Mouse (Mus musculus): ENCODE results near the gene Wrnip1. TPM values are rescaled to one million over a fixed set of nuclear protein-coding genes. Genes with fewer than 3 reads are reported as not detected.

The Wrnip1 gene
- polyA plus RNA-seq, 1 experiment from 2014 or later: 30.0 TPM

GRCm38 (mm10) chr13:32789781-32790180, 12.1 kb upstream of the Wrnip1 start:
- 76% methylated on average over 4 of the region's 4 CpGs for WGBS
- H3K36me3 ChIP-seq: no peaks in the 10 kb centered on the region
- no peaks in the 10 kb centered on the region for H3K9me3 ChIP-seq
- no peak for DNase-seq (ENCODE audit: low spot score)
- no peaks in the 10 kb centered on the region for H3K27me3 ChIP-seq (ENCODE audit: insufficient read depth, poor library complexity, severe bottlenecking)
- no peak overlapping the region for H3K27ac ChIP-seq
- no peak overlapping the region for H3K4me3 ChIP-seq
- H3K4me1 ChIP-seq: no peaks in the 10 kb centered on the region

GRCm38 (mm10) chr13:32794619-32795018, 7.2 kb upstream of the Wrnip1 start:
- H3K27me3 ChIP-seq (ENCODE audit: insufficient read depth, poor library complexity, severe bottlenecking): no peaks in the 10 kb centered on the region
- WGBS: 67% methylated on average over 2 of the region's 2 CpGs
- no peak overlapping the region for H3K4me3 ChIP-seq
- no peak overlapping the region for H3K27ac ChIP-seq
- DNase-seq (ENCODE audit: low spot score): no peak
- no peaks in the 10 kb centered on the region for H3K4me1 ChIP-seq
- no peaks in the 10 kb centered on the region for H3K36me3 ChIP-seq
- H3K9me3 ChIP-seq: no peaks in the 10 kb centered on the region

GRCm38 (mm10) chr13:32795166-32795565, 6.7 kb upstream of the Wrnip1 start:
- no peaks in the 10 kb centered on the region for H3K27me3 ChIP-seq (ENCODE audit: insufficient read depth, poor library complexity, severe bottlenecking)
- no peaks in the 10 kb centered on the region for H3K36me3 ChIP-seq
- H3K27ac ChIP-seq: no peak overlapping the region
- no peaks in the 10 kb centered on the region for H3K9me3 ChIP-seq
- WGBS: 85% methylated on average over 5 of the region's 5 CpGs
- DNase-seq (ENCODE audit: low spot score): no peak
- H3K4me1 ChIP-seq: no peaks in the 10 kb centered on the region
- no peak overlapping the region for H3K4me3 ChIP-seq

GRCm38 (mm10) chr13:32797085-32797484, 4.8 kb upstream of the Wrnip1 start:
- H3K27ac ChIP-seq: no peak overlapping the region
- 88% methylated on average over 1 of the region's 1 CpGs for WGBS
- H3K36me3 ChIP-seq: no peaks in the 10 kb centered on the region
- no peak overlapping the region for H3K4me3 ChIP-seq
- no peaks in the 10 kb centered on the region for H3K9me3 ChIP-seq
- H3K4me1 ChIP-seq: peaks cover 5% of the 10 kb centered on the region; the same call in 1 of the 2 replicates
- H3K27me3 ChIP-seq (ENCODE audit: insufficient read depth, poor library complexity, severe bottlenecking): no peaks in the 10 kb centered on the region
- no peak for DNase-seq (ENCODE audit: low spot score)

- Histone ChIP-seq H3K27ac (no peak overlapping the region), H3K4me3 (no peak overlapping the region), H3K9me3 (no peaks in the 10 kb centered on the region), H3K4me1 (peaks cover 20% of the 10 kb centered on the region), H3K36me3 (no peaks in the 10 kb centered on the region), H3K27me3 (ENCODE audit: insufficient read depth, poor library complexity, severe bottlenecking) (no peaks in the 10 kb centered on the region)
- DNase-seq (ENCODE audit: low spot score): no peak
- 58% methylated on average over 2 of the region's 2 CpGs for WGBS
These were observed 2.7 kb upstream of the Wrnip1 start for GRCm38 (mm10) chr13:32799131-32799530.

- H3K36me3 ChIP-seq: peaks cover 6% of the 10 kb centered on the region; the same call in 1 of the 2 replicates
- H3K4me3 ChIP-seq: peak overlapping the region; percentile 84
- no peak for DNase-seq (ENCODE audit: low spot score)
- H3K4me1 ChIP-seq: peaks cover 24% of the 10 kb centered on the region
- H3K27me3 ChIP-seq (ENCODE audit: insufficient read depth, poor library complexity, severe bottlenecking): no peaks in the 10 kb centered on the region
- H3K9me3 ChIP-seq: no peaks in the 10 kb centered on the region
- H3K27ac ChIP-seq: peak overlapping the region; percentile 95
These were observed 979 bp upstream of the Wrnip1 start for GRCm38 (mm10) chr13:32800859-32801258.

GRCm38 (mm10) chr13:32802259-32803081, 632 bp downstream of the Wrnip1 start, which contains the start of gene D930007J09Rik:
Gene D930007J09Rik, minus strand, starts transcription at chr13:32802849.
- Histone ChIP-seq H3K9me3 (no peaks in the 10 kb centered on the region), H3K4me1 (peaks cover 29% of the 10 kb centered on the region), H3K4me3 (peak within 1 kb of the TSS; percentile 84), H3K27me3 (ENCODE audit: insufficient read depth, poor library complexity, severe bottlenecking) (no peaks in the 10 kb centered on the region), H3K27ac (peak within 1 kb of the TSS; percentile 95), H3K36me3 (peaks cover 20% of the 10 kb centered on the region)
- WGBS: under 1% methylated on average over 95 of the region's 95 CpGs
- DNase-seq (ENCODE audit: low spot score): peak; percentile 77

GRCm38 (mm10) chr13:32803701-32804345, 2.0 kb downstream of the Wrnip1 start:
- no peaks in the 10 kb centered on the region for H3K27me3 ChIP-seq (ENCODE audit: insufficient read depth, poor library complexity, severe bottlenecking)
- no peaks in the 10 kb centered on the region for H3K9me3 ChIP-seq
- peak overlapping the region; percentile 84 for H3K4me3 ChIP-seq
- H3K27ac ChIP-seq: no peak overlapping the region
- 76% methylated on average over 4 of the region's 4 CpGs for WGBS
- peaks cover 31% of the 10 kb centered on the region for H3K36me3 ChIP-seq
- peaks cover 29% of the 10 kb centered on the region for H3K4me1 ChIP-seq
- no peak for DNase-seq (ENCODE audit: low spot score)

- Histone ChIP-seq H3K27ac (no peak overlapping the region), H3K4me3 (no peak overlapping the region), H3K36me3 (peaks cover 41% of the 10 kb centered on the region), H3K9me3 (no peaks in the 10 kb centered on the region), H3K27me3 (ENCODE audit: insufficient read depth, poor library complexity, severe bottlenecking) (no peaks in the 10 kb centered on the region), H3K4me1 (peaks cover 24% of the 10 kb centered on the region)
- peak; percentile 77 for DNase-seq (ENCODE audit: low spot score)
- 81% methylated on average over 7 of the region's 7 CpGs for WGBS
These were observed 5.0 kb downstream of the Wrnip1 start for GRCm38 (mm10) chr13:32806820-32807219.

GRCm38 (mm10) chr13:32807624-32808023, 5.8 kb downstream of the Wrnip1 start:
- Histone ChIP-seq H3K9me3 (no peaks in the 10 kb centered on the region), H3K36me3 (peaks cover 41% of the 10 kb centered on the region), H3K27me3 (ENCODE audit: insufficient read depth, poor library complexity, severe bottlenecking) (no peaks in the 10 kb centered on the region), H3K27ac (no peak overlapping the region), H3K4me1 (peaks cover 25% of the 10 kb centered on the region), H3K4me3 (no peak overlapping the region)
- DNase-seq (ENCODE audit: low spot score): no peak
- WGBS: 94% methylated on average over 3 of the region's 3 CpGs

GRCm38 (mm10) chr13:32819241-32819640, 17.4 kb downstream of the Wrnip1 start:
- DNase-seq (ENCODE audit: low spot score): no peak
- Histone ChIP-seq H3K4me1 (no peaks in the 10 kb centered on the region), H3K27ac (no peak overlapping the region), H3K4me3 (no peak overlapping the region), H3K36me3 (peaks cover 60% of the 10 kb centered on the region), H3K9me3 (no peaks in the 10 kb centered on the region), H3K27me3 (ENCODE audit: insufficient read depth, poor library complexity, severe bottlenecking) (no peaks in the 10 kb centered on the region)
- 94% methylated on average over 3 of the region's 3 CpGs for WGBS

GRCm38 (mm10) chr13:32819926-32820325, 18.1 kb downstream of the Wrnip1 start:
- peak; percentile 56 for DNase-seq (ENCODE audit: low spot score)
- H3K27me3 ChIP-seq (ENCODE audit: insufficient read depth, poor library complexity, severe bottlenecking): no peaks in the 10 kb centered on the region
- no peak overlapping the region for H3K4me3 ChIP-seq
- H3K9me3 ChIP-seq: no peaks in the 10 kb centered on the region
- no peak overlapping the region for H3K27ac ChIP-seq
- no peaks in the 10 kb centered on the region for H3K4me1 ChIP-seq
- 90% methylated on average over 5 of the region's 5 CpGs for WGBS
- peaks cover 57% of the 10 kb centered on the region for H3K36me3 ChIP-seq

- H3K36me3 ChIP-seq: peaks cover 51% of the 10 kb centered on the region
- H3K27me3 ChIP-seq (ENCODE audit: insufficient read depth, poor library complexity, severe bottlenecking): no peaks in the 10 kb centered on the region
- H3K4me1 ChIP-seq: no peaks in the 10 kb centered on the region
- no peak overlapping the region for H3K4me3 ChIP-seq
- no peak for DNase-seq (ENCODE audit: low spot score)
- 95% methylated on average over 4 of the region's 4 CpGs for WGBS
- no peak overlapping the region for H3K27ac ChIP-seq
- H3K9me3 ChIP-seq: no peaks in the 10 kb centered on the region
These were observed 19.8 kb downstream of the Wrnip1 start for GRCm38 (mm10) chr13:32821671-32822070.

All from heart, embryonic 10.5 days (tissue).